Mouse (Mus musculus) stomach, embryonic 16.5 days (tissue): ENCODE results near the gene Cwf19l1. TPM values are rescaled to one million over a fixed set of nuclear protein-coding genes. Genes with fewer than 3 reads are reported as not detected.

Experiments
- ATAC-seq: fragments of 200-750 bp; cut with Nextera tagmentation; 2 replicates; pipeline ENCODE4 v1.8.0; 2017; ENCODE audit warnings: moderate number of reproducible peaks, moderate TSS enrichment; ENCODE audit not compliant: insufficient read depth, low FRiP score
- H3K27ac ChIP-seq: fragments of 300-500 bp; sonication (generic); 2 replicates; pipeline ENCODE4 v1.5.1; 2014; ENCODE audit warnings: low read length
- H3K27me3 ChIP-seq: fragments of 300-500 bp; sonication (generic); 2 replicates; pipeline ENCODE4 v1.6.1; 2014; ENCODE audit warnings: low read length, control low read depth, mixed read lengths; ENCODE audit not compliant: control insufficient read depth, insufficient read depth
- H3K36me3 ChIP-seq: fragments of 300-500 bp; sonication (generic); 2 replicates; pipeline ENCODE4 v1.6.1; 2014; ENCODE audit warnings: low read length; ENCODE audit not compliant: control insufficient read depth, insufficient read depth
- H3K4me1 ChIP-seq: fragments of 300-500 bp; sonication (generic); 2 replicates; pipeline ENCODE4 v1.6.1; 2014; ENCODE audit warnings: low read length, control low read depth, mixed read lengths; ENCODE audit not compliant: control insufficient read depth, insufficient read depth
- H3K4me2 ChIP-seq: fragments of 300-500 bp; sonication (generic); 2 replicates; pipeline ENCODE4 v1.6.1; 2014; ENCODE audit warnings: low read depth, low read length, mixed read lengths
- H3K4me3 ChIP-seq: fragments of 300-500 bp; sonication (generic); replicated peaks from 2 replicates; pipeline ENCODE4 v1.5.1; 2014; ENCODE audit warnings: mild to moderate bottlenecking, low read length
- H3K9ac ChIP-seq: fragments of 300-500 bp; sonication (generic); 2 replicates; pipeline ENCODE4 v1.6.1; 2014; ENCODE audit warnings: low read length
- H3K9me3 ChIP-seq: fragments of 300-500 bp; sonication (generic); replicated peaks from 2 replicates; pipeline ENCODE4 v1.6.1; 2016; ENCODE audit warnings: low read length, control low read depth; ENCODE audit not compliant: control insufficient read depth
- WGBS: fragments of 180-500 bp; shearing (Covaris S2); extraction: QIAGEN DNeasy Blood & Tissue Kit; methylation state at CpG from one replicate; pipeline ENCODE4 v1.1.7; 2014; 5-methylcytosine and 5-hydroxymethylcytosine counted together
- polyA plus RNA-seq: library from polyadenylated mRNA; unstranded; fragments of >200 nt; fragmentation: Nextera tagmentation; extraction: Ambion mirVana; gene quantifications from 2 replicates; pipeline ENCODE4 v1.2.1, GENCODE M21; 2015

The Cwf19l1 gene
- polyA plus RNA-seq, 1 experiment from 2014 or later = 29.2 TPM

DNA sequence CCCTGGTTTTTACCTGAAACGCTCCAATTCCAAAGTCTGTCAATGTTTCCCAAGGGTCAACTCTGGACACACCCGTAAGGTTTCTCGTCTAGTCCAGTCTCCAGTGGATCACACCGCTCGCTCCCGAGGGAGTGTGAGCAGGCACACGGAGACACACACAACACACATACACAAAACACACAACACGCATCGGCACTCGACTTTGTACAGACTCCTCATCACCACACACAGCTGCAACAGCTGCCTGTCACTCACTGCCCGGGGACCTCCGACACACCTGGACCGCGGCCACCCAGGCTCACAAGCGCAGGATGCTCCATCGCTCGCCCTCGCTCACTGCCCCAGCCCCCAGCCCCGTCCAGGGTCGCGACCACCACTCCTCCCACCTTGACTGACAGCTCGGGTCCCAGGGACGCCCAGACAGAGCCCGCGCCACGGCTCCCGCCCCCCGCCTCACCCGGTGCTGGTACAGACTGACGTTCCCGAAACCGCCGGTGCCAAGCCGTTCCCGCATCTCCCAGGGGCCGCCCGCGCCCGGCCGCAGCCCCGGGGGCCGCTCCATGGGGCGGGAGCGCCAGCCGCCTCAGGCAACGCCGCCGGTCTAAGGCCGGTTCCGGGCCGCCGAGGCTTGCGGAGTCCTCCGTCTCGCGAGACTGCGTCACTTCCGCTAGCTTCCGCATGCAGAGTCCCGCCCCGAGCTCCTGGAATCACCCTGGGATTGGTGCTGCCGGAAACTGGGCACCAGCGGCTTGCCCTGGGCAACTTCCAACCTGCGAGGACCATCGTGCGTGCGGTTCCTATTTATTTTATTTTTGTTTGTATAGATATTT, 28.6 kb downstream of the Cwf19l1 start, which contains the start of gene Chuk:
Chuk (minus strand) TSS at position 650 of the 830 bp plus-strand sequence.
- ATAC-seq = peak; percentile 98
- peaks cover 2% of the 10 kb centered on the region for H3K36me3 ChIP-seq
- peak within 1 kb of the TSS; percentile 92 for H3K4me2 ChIP-seq
- peaks cover 12% of the 10 kb centered on the region for H3K4me1 ChIP-seq
- H3K9me3 ChIP-seq = no peaks in the 10 kb centered on the region
- peak within 1 kb of the TSS; percentile 97 for H3K9ac ChIP-seq
- under 1% methylated on average over 67 of the region's 67 CpGs for whole genome bisulfite sequencing
- H3K27me3 ChIP-seq = no peaks in the 10 kb centered on the region
- peak within 1 kb of the TSS; percentile 94 for H3K4me3 ChIP-seq
- H3K27ac ChIP-seq = peak within 1 kb of the TSS; percentile 42; the same call in 1 of the 2 replicates

DNA sequence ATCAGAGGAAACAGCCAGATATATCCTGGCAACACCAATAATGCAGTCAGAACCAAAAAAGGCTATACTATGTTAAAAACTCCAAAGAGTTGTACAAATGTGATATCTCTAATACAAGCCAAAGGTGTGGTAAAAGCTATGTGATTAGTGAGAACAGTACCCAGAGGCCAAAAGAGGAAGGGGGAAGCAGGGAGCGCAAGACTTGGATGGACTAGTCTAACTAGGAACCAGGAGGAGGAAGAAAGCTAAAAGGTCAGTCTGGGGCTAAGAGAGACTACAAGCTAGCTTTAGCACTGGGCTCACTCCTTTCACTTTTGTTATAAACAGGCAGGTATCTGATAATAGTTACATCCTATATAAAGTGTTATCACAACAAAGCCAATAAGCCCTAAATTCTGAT, 31.3 kb downstream of the Cwf19l1 start:
- Histone ChIP-seq H3K4me1 (peaks cover 12% of the 10 kb centered on the region), H3K27me3 (no peaks in the 10 kb centered on the region), H3K36me3 (no peaks in the 10 kb centered on the region), H3K9me3 (no peaks in the 10 kb centered on the region), H3K27ac (no peak overlapping the region), H3K9ac (no peak overlapping the region), H3K4me3 (no peak overlapping the region), H3K4me2 (no peak overlapping the region)
- 75% methylated on average over 1 of the region's 1 CpGs for WGBS
- no peak for ATAC-seq

DNA sequence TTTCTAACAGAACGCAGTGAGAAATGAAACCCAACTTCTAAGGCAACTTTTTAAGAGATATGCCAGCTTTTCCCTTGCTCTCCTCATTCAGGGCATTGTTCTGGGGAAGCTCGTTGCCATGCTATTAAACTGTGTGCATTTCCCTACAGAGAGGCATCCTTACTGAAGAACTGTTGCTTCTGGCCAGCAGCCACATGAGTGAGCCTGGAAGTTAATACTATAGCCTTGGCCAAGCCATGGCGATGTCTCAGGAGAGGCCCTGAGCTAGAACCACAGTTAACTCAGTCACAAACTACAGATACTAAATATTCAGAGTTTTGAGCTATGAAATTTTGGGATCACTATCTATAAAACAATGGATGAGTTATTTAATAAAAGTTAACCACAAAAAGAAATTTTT, 32.7 kb downstream of the Cwf19l1 start:
- Histone ChIP-seq H3K36me3 (0 out of 2 replicates have a peak, but pooled peaks cover 2% of the 10 kb centered on the region), H3K27me3 (no peaks in the 10 kb centered on the region), H3K4me1 (peaks cover 12% of the 10 kb centered on the region), H3K4me2 (no peak overlapping the region), H3K9me3 (no peaks in the 10 kb centered on the region), H3K9ac (no peak overlapping the region), H3K27ac (no peak overlapping the region), H3K4me3 (no peak overlapping the region)
- ATAC-seq = no peak
- WGBS = 92% methylated on average over 3 of the region's 3 CpGs

DNA sequence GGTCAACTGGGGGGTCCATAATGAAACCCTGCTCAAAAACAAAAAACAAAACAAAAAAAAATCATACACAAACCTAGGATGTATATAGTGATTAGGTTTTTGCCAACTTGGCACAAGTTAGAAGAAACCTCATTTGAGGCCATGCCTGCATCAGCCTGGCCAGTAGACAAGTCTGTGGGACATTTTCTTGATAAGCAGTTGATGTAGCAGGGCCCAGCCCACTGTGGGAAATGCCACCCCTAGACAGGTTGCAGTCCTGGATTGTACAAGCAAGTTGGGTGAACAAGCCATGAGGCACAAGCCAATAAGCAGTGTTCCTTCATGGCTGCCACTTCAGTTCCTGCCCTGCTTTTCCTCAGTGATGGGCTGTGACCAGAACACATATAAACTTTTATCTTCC, 34.8 kb downstream of the Cwf19l1 start:
- Histone ChIP-seq H3K36me3 (peaks cover 16% of the 10 kb centered on the region), H3K4me3 (no peak overlapping the region), H3K4me1 (0 out of 2 replicates have a peak, but pooled peaks cover 2% of the 10 kb centered on the region)

DNA sequence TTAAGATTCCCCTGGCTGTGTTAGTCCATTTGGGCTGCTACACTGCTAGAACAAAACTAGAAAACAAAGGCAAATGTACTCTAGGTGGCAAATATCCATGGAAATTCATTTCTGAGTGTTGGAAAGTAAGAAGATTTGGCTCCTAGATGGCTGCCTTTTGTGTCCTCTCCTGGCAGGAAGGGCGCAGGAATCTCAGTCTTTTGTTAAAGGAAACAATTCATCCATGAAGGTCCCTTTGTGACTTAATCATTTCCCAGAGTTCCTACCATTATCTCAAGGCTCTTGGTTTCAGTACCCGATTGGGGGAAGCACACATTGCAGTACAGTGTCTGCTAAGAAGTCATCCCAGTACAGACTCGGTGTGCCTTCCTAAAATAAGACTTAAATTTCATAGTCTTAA, 49.4 kb downstream of the Cwf19l1 start:
- no peak overlapping the region for H3K27ac ChIP-seq
- H3K4me1 ChIP-seq = no peaks in the 10 kb centered on the region

More for the DNA sequence above, 34.8 kb downstream of the Cwf19l1 start:
- H3K27ac ChIP-seq = no peak overlapping the region
- 0 out of 2 replicates have a peak, but pooled peaks cover under 1% of the 10 kb centered on the region for H3K9me3 ChIP-seq
- no peak overlapping the region for H3K9ac ChIP-seq
- ATAC-seq = no peak
- H3K4me2 ChIP-seq = no peak overlapping the region
- H3K27me3 ChIP-seq = no peaks in the 10 kb centered on the region

DNA sequence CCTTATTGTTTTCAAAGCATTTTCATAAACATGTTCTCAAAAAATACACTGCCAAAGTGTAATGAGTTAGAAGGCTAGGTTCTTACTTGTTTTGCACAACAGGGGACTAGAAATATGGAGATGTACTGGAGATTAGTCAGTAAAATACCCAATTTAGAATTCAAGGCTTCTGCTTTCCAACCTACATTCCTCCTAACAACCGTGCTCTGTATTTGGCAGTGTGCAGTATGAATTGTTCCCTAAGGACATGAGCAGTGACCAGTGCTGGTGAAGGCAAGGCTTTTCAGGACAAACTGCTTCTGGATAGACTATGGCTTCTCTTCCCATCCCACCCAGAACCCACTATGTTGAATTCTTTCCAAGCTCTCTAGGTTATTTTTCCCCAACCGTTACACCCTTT, 54.8 kb downstream of the Cwf19l1 start:
- 91% methylated on average over 2 of the region's 2 CpGs for whole genome bisulfite sequencing
- H3K36me3 ChIP-seq = peaks cover 9% of the 10 kb centered on the region; the same call in 1 of the 2 replicates
- no peaks in the 10 kb centered on the region for H3K27me3 ChIP-seq
- H3K9ac ChIP-seq = no peak overlapping the region
- H3K4me2 ChIP-seq = no peak overlapping the region
- no peak for ATAC-seq
- H3K4me1 ChIP-seq = no peaks in the 10 kb centered on the region
- H3K27ac ChIP-seq = no peak overlapping the region
- no peaks in the 10 kb centered on the region for H3K9me3 ChIP-seq
- no peak overlapping the region for H3K4me3 ChIP-seq

More for the DNA sequence above, 49.4 kb downstream of the Cwf19l1 start:
- 82% methylated on average over 3 of the region's 3 CpGs for whole genome bisulfite sequencing
- Histone ChIP-seq H3K27me3 (no peaks in the 10 kb centered on the region), H3K36me3 (peaks cover 4% of the 10 kb centered on the region; the same call in 1 of the 2 replicates), H3K4me3 (no peak overlapping the region), H3K9me3 (no peaks in the 10 kb centered on the region), H3K4me2 (no peak overlapping the region), H3K9ac (no peak overlapping the region)
- ATAC-seq = no peak

DNA sequence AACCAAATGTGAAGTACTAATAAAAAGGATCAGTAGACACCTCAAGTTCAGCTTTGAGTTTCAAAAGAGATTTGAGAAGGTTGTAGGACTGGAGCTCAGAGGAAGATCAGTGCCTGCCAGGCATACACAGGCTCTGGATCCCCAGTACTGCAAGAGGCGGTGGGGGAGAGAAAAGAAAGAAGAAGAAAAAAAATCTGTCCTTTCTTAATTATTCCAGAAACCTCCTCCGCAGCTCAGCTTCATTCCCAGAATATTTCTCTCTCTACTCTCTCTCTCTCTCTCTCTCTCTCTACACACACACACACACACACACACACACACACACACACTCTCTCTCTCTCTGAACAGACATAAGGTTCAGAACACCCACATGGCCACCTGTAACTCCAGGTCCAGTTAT, 55.7 kb downstream of the Cwf19l1 start:
- Histone ChIP-seq H3K9me3 (no peaks in the 10 kb centered on the region), H3K27ac (no peak overlapping the region), H3K9ac (no peak overlapping the region), H3K36me3 (peaks cover 5% of the 10 kb centered on the region; the same call in 1 of the 2 replicates), H3K4me2 (no peak overlapping the region), H3K27me3 (no peaks in the 10 kb centered on the region), H3K4me3 (no peak overlapping the region), H3K4me1 (no peaks in the 10 kb centered on the region)
- WGBS = 74% methylated on average over 2 of the region's 2 CpGs
- no peak for ATAC-seq

DNA sequence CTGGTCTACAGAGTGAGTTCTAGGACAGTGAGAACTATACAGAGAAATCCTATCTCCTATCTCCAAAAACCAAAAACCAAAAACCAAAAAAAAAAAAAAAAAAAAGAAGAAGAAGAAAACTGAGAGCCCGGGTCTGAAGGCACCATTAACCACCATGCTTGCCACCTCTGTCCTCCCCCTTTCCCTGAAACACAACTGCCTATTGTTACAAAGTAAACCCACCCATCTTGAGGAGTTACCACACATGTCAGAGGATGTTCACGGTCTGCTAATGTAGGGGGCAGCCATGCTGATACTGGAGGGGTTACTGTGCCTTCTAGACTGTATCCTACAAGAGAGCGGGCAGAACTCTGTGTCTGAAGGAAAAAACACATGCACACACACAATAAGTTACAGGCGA, 58.7 kb downstream of the Cwf19l1 start:
- Histone ChIP-seq H3K4me2 (no peak overlapping the region), H3K27ac (no peak overlapping the region), H3K27me3 (no peaks in the 10 kb centered on the region), H3K4me3 (no peak overlapping the region), H3K9ac (no peak overlapping the region), H3K9me3 (no peaks in the 10 kb centered on the region), H3K4me1 (no peaks in the 10 kb centered on the region), H3K36me3 (0 out of 2 replicates have a peak, but pooled peaks cover 5% of the 10 kb centered on the region)
- 82% methylated on average over 4 of the region's 4 CpGs for whole genome bisulfite sequencing
- no peak for ATAC-seq

DNA sequence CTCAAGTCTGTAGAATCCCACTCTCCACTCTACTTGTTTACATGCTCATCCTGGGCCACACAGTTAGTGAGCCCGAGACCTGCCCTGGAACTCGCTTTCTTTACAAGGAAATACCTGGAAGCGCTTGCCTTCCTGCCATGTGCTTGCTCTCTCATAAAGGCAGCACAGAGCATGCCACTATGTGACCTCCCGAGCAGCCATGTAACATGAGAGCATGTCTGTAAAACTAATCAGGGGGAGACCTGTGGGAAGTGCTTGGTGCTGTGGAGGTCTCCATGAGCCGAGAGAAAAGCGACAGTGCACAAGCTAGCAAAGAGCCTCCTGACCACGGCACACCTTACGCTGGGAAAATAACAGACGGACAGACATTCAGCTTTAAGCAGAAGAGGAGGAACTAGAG, 59.2 kb downstream of the Cwf19l1 start:
- Histone ChIP-seq H3K9me3 (no peaks in the 10 kb centered on the region), H3K36me3 (0 out of 2 replicates have a peak, but pooled peaks cover 5% of the 10 kb centered on the region), H3K4me3 (no peak overlapping the region), H3K27ac (no peak overlapping the region), H3K9ac (no peak overlapping the region), H3K4me2 (no peak overlapping the region), H3K4me1 (no peaks in the 10 kb centered on the region), H3K27me3 (no peaks in the 10 kb centered on the region)
- WGBS = 83% methylated on average over 9 of the region's 9 CpGs
- ATAC-seq = no peak
